Mouse (Mus musculus) right cerebral cortex, postnatal 25 days (tissue): ENCODE results near the gene Alox12b.

ENCODE experiments used
- DNase-seq: peaks from one replicate; pipeline ENCODE4 v3.0.0; 2022

Gene Alox12b

DNA sequence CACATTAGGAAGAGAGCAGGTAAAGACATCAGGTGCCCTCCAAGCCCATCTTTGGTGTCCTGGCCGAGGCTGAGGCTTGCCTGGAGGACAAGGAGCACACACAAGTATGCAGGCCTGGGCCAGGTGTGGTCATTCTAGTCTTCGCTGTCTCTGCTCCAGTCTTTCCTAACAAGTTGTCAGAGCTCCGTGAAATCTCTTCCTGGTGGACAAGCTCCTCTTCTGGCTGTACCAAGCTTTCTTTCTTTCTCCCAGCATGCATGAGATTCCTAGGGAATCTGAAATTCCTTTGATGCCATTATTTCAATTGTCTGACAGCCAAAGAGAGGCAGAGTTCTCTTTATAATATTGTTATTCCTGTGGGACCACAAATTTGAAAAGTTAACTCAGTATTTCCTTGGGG is 22.7 kb downstream of the Alox12b start:
- no peak for DNase-seq

DNA sequence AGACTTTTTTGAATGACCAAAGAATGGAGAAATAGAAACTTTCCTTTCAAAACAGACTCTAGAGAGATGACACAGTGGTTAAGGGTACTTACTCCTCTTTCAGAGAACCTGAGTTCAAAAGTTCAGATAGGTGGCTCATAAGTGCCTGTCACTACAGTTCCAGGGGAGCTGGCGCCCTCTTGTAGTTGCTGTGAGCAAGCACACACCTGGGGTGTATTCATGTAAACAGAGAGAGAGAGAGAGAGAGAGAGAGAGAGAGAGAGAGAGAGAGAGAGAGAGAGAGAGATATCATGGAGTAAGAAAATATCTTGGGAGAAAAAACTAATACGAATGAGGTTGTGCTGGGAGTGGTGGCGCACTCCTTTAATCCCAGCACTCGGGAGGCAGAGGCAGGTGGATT is 23.3 kb downstream of the Alox12b start:
- no peak for DNase-seq

DNA sequence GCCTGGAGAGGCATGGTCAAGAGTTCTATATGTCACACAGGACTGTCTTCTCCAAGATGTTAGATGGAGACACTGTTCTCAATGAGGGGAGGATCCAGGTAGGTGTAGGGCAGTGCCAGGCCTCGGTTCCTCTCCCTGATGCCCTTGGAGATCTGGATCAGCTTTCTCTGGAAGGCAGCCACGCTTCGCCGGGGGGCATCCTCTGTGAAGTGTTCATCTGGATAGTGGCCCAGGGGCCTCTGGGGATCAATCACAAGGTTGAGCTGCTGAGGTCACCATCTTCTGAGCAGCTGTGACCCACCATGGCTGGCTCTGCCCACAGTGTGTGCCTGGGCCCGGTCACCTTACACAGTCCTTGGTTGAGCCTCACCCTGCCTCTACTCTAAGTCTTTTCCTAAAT is 28.2 kb downstream of the Alox12b start:
- DNase-seq = no peak

DNA sequence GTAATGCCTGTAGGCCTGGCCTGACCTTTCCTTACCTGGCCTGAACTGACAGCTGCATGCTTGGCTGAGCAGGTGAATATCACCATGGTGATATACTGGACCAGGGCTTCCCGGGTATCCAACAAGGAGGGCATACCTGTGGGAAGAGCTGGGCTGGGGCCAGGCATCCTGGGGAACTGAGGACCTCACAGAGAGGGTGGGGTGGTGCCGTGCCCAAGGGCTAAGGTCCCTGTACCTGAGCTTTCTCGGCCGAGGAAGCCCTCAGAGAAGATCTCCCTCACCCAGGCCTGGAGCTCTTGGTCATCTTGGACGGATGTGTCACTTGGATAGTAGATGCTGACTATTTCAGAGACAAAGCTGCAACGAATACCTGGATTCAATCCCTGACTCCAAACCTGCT is 29.1 kb downstream of the Alox12b start:
- DNase-seq = no peak

DNA sequence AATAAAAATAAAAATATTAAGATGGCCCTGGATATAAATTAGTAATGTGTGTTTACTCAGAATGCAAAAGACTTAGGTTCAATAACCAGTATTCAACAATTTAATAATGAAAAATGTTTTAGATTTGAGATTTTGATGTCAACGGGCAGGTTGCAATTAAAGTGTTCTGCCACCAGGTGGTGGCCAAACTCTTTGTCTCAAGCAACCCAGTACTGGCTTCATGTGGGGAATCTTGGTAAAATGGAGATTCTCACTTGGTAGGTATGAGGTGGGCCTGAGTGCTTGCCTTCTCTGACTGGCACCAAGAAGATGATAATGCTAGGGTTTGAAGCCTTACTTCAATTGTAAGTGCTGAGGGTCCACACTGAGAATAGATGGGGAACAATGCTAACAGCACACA is 36.1 kb downstream of the Alox12b start:
- DNase-seq = no peak

DNA sequence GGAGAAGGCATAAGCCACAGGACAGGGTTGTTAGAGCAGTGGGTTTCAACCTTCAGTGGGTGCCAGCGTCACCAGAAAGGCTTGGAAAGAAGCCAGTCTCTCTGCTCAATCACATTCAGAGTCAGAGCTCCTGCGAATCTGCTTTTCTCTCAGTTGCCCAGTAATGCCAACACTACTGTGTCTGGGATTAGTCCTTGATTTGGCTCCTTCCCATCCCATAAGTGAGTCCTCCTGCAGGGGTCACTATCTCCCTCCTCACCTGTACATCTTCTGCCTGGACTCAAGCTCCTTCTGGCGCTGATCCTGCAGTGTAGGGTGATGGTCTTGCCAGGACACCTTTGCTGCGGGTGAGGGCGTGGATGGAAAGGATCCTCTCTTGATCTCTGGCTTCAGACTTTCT is 40.0 kb downstream of the Alox12b start:
- no peak for DNase-seq

DNA sequence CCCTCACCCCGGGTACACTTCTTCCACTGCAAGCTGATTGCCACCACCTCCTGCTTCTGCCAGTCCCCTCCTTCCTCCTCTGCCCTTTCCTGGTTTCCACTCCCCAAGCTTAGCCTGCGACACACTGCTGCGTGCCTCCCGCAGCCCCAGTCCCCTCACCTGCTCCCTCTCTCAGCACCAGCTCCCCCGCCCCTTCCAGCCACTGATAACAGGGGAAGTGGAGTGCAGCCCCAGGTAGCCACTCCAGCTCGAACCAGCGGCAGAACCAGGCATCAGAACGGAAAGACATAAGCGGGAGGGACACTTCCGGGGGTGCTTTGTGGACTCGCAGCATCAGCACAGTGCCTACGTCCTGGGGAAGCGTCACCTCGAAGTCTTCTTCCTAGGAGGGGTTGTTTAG is 40.4 kb downstream of the Alox12b start:
- no peak for DNase-seq

DNA sequence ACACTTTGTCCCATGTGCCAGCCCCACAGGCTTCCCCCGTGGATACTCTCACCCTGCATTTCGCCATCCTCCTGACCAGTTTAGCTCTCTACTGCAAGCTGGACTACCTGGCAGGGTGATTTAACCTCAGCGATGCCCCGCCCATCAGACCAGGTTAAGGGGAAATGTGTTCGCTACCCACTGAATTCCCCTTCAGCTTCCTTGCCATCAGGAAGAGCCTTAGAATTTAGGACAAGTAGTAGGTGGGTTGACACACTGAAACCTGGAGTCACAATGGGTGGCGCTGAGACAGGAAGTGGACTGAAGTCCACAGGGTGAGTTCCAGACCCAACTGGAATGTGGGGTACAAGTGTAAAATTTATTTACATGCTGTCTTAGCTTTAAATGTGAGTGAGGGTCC is 41.0 kb downstream of the Alox12b start, which contains the start of gene Alox8:
Gene Alox8, minus strand, starts transcription at position 101 of the 400 bp plus-strand sequence.
- no peak for DNase-seq

DNA sequence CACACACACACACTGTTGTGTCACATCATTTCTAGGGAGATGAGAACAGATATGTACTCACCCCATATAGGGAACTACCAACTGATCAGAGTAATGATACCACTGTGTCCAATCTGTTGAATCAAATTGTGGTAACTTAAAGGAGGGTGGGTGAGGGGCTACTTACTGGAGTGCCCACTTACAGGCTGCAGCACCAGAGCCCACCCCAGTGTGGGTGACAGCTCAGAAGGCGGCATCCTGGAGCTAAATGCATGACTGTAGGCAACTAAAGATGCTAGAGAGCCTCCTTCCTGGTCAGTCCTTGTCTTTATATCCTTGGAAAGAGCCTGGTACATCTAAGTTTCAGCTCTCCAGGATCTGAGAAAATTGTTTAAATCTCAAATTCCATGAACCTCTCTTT is 42.5 kb downstream of the Alox12b start:
- DNase-seq = no peak

DNA sequence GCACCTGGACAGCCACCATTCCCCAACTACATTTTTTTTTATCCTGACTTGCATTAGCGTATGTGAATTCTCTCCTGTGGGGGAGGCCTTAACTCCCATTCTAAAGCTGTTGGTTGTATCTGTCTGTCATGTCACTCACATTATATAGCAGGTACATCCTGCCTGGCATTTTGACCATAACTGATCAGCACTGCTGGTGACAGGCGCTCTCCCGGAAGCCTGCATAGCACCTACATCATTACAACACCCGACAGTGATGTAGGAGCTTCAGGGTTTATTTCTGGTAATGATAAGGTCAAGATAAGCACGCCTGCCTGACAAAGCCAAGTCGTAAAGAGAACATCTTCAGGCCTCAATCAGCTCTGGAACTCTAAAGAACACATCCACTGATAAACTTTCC is 43.4 kb downstream of the Alox12b start:
- DNase-seq = no peak

DNA sequence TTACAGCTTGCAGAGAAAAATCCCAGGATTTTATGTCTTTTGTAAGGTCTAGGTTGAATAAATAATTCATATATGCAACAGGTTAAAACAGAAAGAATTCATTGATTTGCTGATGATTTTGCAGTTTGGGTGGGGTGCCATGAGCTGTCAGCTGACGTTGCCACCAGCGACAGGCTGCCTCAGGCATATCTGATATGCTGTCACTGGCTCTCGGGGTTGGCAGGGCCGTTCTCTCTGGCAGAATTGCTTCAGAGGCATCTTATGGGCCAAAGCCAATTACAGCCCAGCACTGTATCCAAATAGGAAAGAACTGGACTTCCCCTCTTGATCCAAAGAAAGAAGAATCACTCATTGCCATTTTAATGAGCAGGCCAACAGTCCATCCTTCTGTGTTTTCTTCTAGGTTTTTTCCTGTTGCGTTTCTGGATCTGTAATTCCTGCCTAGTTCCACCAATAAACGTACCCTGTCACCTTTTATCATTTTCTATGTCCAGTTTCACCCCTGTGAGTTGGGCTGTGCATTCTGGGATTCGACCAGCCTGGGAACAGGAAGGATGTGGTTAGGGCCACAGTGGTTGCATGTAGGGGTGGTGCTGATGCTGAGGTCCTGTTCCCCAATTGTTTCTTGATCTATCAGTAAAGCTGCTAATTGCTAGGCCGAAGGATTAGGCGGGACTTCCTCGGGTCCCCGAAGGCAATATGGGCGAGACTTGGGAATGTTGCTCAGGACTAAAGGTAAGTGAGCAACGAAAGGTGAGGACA is 45.9 kb downstream of the Alox12b start:
- DNase-seq = no peak

DNA sequence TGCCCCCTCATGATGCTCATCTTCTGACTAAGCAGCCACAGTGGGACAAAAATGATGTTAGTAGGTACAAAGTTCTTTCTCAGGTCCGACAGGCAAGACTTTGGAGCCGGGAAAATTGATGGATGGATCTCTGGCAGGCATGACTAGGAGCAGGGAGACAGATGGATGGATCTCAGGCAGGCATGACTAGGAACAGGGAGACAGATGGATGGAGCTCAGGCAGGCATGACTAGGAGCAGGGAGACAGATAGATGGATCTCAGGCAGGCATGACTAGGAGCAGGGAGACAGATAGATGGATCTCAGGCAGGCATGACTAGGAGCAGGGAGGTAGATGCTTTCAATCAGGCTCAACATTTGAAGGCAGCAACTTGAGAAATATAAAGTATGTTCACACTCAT is 54.6 kb downstream of the Alox12b start:
- DNase-seq = peak; percentile 49

DNA sequence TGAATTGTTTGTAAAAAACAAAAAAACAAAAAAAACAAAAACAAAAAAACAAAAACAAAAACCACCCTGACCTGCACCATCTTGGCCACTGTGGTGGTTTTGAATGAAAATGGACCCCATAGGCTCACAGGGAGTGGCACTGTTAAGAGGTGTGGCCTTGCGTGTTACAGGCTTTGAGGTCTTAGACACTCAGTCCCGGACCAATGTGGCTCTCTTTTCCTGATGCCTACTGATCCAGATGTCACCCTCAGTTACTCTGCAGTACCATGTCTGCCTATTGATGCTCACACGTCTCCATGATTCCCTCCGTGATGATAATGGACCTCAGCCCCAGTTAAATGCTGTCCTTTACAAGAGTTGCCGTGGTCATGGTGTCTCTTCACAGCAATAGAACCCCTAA is 60.6 kb downstream of the Alox12b start:
- DNase-seq = no peak

DNA sequence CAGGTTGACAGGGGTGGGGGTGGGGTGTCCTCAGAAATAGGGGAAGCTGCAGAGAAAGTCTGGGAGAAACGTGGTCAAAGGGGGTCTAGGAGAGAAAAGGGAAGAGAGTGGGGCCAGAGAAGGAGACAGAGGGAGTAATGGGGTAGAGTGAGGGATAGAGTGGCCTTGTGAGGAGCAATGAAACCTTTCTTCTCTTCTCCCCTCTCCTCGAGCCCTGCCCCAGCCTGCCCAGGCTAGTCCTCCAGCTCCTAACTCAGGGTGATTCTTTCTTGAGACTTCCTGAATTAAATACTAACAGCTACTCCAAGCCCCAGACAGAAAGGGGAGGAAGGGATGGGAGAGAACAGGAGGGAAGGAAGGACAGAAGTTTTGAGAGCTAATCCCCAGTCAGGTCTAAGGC is 61.9 kb downstream of the Alox12b start:
- DNase-seq = no peak
